Mouse (Mus musculus): ENCODE measurements at regions not wholly inside any gene's neighbourhood (a gene's known extent, or its start where the extent isn't known, plus 50 kb on each side); places are given as distances from the start of the nearest gene placed in this dataset.

DNA sequence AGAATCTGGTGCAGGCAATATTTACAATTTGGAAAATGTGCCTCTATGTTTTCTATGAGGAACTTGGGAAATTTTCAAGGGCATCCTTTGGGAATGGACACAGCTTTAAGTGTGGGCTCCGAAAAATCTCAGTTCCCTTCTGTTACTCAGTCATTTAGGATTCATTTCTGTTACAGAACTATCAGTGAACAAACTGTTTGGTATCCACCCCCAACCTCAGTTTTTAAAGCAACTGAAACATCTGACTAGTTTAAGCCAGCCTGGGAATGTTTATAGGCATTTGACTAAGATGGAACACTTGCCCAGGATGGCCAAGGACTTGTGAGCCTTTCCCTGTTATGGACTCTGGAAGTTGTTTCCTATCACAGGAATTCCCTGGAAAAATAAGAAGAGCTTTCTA lies 280.0 kb upstream of the Prickle1 start:
- no peak for DNase-seq (ENCODE audit: low read depth)
- TF ChIP-seq POLR2A (IDR thresholded peaks at IDR 0.05; ENCODE audit: borderline replicate concordance, extremely low read depth, insufficient read depth, insufficient read length, poor library complexity, severe bottlenecking), result no peak
- TF ChIP-seq CTCF (IDR thresholded peaks at IDR 0.05; ENCODE audit: borderline replicate concordance, extremely low read depth, insufficient read depth, insufficient read length), result no peak

DNA sequence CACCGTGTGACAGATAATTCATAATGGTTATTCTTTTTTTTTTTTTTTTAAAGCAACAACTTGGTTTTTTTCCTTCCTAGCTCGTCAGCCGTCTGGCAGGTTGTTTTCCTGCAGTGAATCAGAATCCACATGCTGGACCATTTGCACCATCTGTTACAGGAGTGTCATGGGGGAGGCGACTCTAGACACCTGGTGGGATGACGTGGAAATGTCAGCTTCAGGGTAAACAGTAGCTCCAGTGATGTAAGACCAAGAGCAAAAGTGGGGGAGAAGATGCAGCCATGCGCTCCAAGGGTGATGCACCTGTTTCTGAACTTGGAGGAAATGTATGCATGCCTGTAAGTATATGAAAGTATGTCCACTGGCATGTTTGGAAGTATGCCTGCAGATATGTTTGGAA lies 278.5 kb upstream of the Prickle1 start:
- TF ChIP-seq CTCF (IDR thresholded peaks at IDR 0.05; ENCODE audit: borderline replicate concordance, extremely low read depth, insufficient read depth, insufficient read length), result no peak
- peak; percentile 77 for DNase-seq (ENCODE audit: low read depth)

DNA sequence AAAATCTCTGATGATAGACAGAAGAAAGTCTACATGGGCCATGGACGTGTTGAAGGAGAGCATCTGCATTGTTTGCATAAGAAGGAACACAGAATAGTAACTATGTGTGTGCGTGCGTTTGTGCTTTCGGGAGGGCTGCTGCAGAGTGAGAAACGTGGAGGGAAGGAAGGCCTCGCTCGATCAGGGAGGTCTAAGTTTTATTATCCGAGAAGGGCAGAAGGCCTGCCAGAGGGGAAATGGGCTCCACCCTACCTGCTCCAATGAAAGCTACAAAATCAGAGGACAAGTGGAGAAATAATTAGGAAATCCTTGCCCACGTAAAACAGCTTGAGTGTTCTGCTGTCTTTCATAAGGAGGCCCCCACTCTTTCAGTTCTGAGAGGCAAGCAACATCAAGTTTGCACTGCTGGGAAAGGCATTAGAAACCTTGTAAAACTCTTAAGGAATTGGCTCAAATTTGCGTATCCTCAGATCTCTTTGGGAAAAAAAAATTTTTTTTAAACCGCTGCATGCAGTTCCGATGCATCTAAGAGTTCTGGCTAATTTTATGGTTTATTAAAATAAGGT lies 261.7 kb upstream of the Prickle1 start:
- DNase-seq (ENCODE audit: low read depth), result no peak
- TF ChIP-seq CTCF (IDR thresholded peaks at IDR 0.05; ENCODE audit: borderline replicate concordance, extremely low read depth, insufficient read depth, insufficient read length) (no peak), POLR2A (IDR thresholded peaks at IDR 0.05; ENCODE audit: borderline replicate concordance, extremely low read depth, insufficient read depth, insufficient read length, poor library complexity, severe bottlenecking) (no peak)

DNA sequence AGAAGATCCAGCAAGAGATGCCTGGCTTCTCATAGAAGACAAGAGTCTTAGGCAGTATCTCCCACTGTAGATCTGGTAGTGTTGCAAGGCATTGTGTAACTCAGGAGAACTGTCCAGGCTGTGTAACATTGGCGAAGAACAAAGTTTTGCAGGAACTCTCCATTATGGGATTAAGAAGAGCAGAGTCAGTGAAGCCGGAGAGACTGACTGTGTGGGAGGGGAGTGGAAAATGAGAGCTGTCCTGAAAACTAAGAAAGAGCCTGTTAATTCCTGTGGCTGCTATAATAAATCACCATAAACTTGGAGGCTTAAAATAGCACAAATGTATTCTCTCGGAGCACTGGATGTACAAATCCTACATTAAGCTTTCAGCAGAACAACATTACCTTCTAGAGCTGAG lies 257.5 kb upstream of the Prickle1 start:
- no peak for DNase-seq (ENCODE audit: low read depth)
- TF ChIP-seq POLR2A (IDR thresholded peaks at IDR 0.05; ENCODE audit: borderline replicate concordance, extremely low read depth, insufficient read depth, insufficient read length, poor library complexity, severe bottlenecking) (no peak), CTCF (IDR thresholded peaks at IDR 0.05; ENCODE audit: borderline replicate concordance, extremely low read depth, insufficient read depth, insufficient read length) (no peak)

DNA sequence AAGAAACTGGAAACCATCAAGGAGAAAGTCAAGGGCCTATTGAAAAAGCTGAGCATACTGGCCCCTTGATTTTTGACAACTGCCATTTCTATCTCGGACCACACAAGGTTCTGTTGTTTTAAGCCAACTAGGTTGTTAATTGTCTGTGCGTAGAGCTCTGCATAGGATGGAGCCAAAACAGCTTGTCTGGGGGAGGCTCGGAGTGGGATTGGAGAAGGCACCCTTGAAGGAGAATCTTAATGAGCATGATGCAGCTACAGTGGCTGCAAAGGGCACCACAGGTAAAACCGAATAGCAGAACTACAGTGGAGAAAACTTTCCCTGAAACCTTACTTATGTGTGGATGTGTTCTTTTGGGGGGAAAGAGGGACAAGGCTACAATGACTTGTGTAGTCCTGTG lies 256.4 kb upstream of the Prickle1 start:
- DNase-seq (ENCODE audit: low read depth), result no peak

DNA sequence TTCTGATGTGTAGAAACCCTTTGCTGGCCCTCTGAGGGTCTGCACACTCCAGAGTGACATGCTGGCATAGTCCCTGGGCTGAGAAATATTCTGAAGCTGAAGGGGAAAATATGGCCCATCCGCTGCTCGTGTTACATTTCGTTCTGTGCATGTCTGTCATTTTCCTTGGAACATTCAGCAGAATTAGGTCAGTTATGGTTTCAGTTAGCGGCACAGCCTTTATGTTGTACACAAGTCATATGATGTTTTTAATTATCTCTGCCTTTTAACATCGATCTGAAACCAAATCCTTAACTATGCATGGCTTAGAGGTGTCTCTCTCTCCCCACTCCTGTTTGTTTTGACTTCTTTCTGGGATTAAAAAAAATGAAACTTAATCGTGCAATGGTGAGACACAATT lies 254.7 kb upstream of the Prickle1 start:
- no peak for TF ChIP-seq POLR2A (IDR thresholded peaks at IDR 0.05; ENCODE audit: borderline replicate concordance, extremely low read depth, insufficient read depth, insufficient read length, poor library complexity, severe bottlenecking)
- no peak for TF ChIP-seq CTCF (IDR thresholded peaks at IDR 0.05; ENCODE audit: borderline replicate concordance, extremely low read depth, insufficient read depth, insufficient read length)
- peak; percentile 4 for DNase-seq (ENCODE audit: low read depth)

More for the DNA sequence above, 256.4 kb upstream of the Prickle1 start:
- TF ChIP-seq CTCF (IDR thresholded peaks at IDR 0.05; ENCODE audit: borderline replicate concordance, extremely low read depth, insufficient read depth, insufficient read length) (no peak), POLR2A (IDR thresholded peaks at IDR 0.05; ENCODE audit: borderline replicate concordance, extremely low read depth, insufficient read depth, insufficient read length, poor library complexity, severe bottlenecking) (no peak)

DNA sequence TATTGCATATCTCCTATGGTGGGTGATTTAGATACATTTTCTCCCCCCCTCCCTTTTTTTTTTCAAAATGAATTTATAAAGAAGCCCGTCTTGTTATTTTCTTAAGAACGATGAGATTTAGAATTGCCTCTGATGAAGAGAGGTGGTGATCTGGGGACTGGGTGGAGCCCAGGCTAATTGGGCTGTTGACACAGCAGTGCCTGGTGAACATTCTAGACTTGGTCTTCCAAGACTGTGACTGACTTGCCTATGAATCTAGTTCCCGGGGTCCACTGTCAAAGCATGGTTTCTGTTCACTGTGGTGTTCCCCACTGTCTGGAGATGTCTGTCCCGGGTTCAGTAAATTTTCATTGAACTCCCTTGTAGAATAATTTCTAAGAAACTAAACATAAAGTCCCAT lies 253.1 kb upstream of the Prickle1 start:
- TF ChIP-seq POLR2A (IDR thresholded peaks at IDR 0.05; ENCODE audit: borderline replicate concordance, extremely low read depth, insufficient read depth, insufficient read length, poor library complexity, severe bottlenecking) (no peak), CTCF (IDR thresholded peaks at IDR 0.05; ENCODE audit: borderline replicate concordance, extremely low read depth, insufficient read depth, insufficient read length) (no peak)
- no peak for DNase-seq (ENCODE audit: low read depth)

DNA sequence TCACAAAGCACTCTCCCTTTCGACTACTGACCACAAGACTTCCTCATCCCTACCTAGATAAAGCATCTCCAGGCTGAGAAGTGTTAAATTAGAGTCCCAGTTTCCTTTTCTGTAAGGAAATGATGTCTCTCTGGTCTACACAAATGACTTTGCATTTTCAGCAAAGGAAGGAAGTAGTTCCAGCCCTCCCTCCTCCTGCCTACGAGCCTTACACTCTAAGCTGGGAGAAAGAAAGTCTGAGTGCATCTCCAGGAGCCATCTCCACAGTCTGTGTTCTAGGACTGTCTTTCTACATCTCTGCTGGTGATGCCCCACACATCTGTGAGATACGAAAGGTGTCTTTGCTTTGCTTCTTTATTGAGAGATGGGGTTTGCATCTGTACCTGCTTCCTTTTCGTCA lies 251.1 kb upstream of the Prickle1 start:
- DNase-seq (ENCODE audit: low read depth), result no peak
- no peak for TF ChIP-seq CTCF (IDR thresholded peaks at IDR 0.05; ENCODE audit: borderline replicate concordance, extremely low read depth, insufficient read depth, insufficient read length)
- TF ChIP-seq POLR2A (IDR thresholded peaks at IDR 0.05; ENCODE audit: borderline replicate concordance, extremely low read depth, insufficient read depth, insufficient read length, poor library complexity, severe bottlenecking), result no peak

DNA sequence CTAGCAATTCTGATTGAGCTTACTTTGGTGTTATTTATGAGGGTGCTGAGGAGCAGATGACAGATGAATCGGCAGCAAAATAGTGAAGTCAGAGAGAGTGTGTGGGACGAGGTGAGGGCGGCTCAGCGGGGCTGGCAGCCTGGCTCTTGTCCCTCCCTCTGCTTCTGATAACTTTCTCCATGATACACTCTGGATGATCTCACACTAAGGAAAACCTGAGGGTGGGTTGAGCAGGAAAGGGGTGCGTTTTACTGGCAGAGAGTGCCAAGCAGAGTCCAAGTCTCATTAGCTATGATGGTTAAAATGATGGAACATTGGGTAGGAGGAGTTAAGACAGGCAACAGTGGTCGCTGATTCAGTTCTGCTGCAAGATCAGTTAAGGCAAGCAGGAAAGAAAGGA lies 250.1 kb upstream of the Prickle1 start:
- no peak for TF ChIP-seq CTCF (IDR thresholded peaks at IDR 0.05; ENCODE audit: borderline replicate concordance, extremely low read depth, insufficient read depth, insufficient read length)
- TF ChIP-seq POLR2A (IDR thresholded peaks at IDR 0.05; ENCODE audit: borderline replicate concordance, extremely low read depth, insufficient read depth, insufficient read length, poor library complexity, severe bottlenecking), result no peak
- DNase-seq (ENCODE audit: low read depth), result no peak

DNA sequence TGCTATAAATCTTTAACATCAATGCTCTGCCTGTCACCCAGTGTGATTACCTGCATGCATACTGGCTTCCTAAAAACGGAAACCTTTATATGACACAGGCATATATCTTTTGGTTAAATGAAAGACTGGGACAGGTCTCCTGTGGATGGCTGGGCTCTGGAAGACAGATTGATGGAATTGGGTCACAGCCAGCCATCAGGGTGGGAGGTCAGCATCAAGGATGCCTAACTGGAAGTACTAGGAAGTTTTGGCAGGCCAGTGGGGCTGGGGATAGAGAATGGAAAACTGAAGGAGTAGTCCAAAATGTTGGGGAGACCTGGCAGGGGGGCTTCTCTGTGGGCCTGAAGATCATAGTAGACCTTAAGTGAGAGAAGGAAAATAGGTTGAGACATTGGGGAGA lies 237.3 kb upstream of the Prickle1 start:
- no peak for DNase-seq (ENCODE audit: low read depth)
- TF ChIP-seq CTCF (IDR thresholded peaks at IDR 0.05; ENCODE audit: borderline replicate concordance, extremely low read depth, insufficient read depth, insufficient read length), result no peak
- no peak for TF ChIP-seq POLR2A (IDR thresholded peaks at IDR 0.05; ENCODE audit: borderline replicate concordance, extremely low read depth, insufficient read depth, insufficient read length, poor library complexity, severe bottlenecking)

DNA sequence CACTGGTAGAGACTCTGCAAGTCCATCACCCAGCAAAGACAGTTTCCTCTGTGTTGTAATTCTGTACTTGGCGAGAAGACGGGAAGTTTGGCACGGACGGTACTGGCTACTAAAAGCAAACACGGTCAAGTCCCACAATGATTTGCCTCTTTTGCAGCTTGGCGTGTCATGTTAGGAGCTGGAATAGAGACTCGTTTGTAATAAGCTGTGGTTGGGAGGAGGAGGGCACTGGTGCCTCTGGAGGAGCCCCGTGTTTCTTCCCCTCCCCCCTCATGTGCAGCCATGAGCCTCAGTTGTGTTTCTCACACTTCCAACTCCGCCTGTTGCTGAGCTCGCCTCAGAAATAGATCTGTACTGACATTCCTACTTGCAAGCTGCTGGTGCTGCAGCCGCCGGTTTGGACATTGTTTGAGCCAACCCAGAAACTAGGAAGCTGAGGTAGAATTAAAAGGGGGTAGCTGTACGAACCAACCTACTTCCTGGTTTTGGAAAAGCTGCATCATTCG lies 236.8 kb upstream of the Prickle1 start:
- no peak for TF ChIP-seq POLR2A (IDR thresholded peaks at IDR 0.05; ENCODE audit: borderline replicate concordance, extremely low read depth, insufficient read depth, insufficient read length, poor library complexity, severe bottlenecking)
- DNase-seq (ENCODE audit: low read depth), result peak; percentile 8

DNA sequence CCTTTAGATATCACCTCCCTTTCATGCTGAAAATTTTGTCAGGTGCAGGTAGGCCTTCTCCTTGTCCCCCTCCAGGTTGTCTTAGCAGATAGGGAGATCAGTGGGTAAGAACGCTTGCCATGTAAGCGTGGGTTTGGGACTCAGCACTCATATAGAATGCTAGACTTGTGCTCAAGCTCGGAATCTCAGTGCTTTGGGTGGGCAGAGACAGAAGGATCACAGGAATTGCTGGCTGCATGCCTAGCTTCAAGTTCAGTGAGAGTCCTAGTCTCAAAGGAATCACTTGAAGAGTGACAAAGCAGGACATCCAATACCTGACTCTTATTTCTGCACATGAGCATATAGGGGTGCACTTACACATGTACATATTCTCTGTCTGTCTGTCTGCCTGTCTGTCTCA lies 235.5 kb upstream of the Prickle1 start:
- TF ChIP-seq CTCF (IDR thresholded peaks at IDR 0.05; ENCODE audit: borderline replicate concordance, extremely low read depth, insufficient read depth, insufficient read length) (no peak), POLR2A (IDR thresholded peaks at IDR 0.05; ENCODE audit: borderline replicate concordance, extremely low read depth, insufficient read depth, insufficient read length, poor library complexity, severe bottlenecking) (no peak)
- no peak for DNase-seq (ENCODE audit: low read depth)
